Mouse (Mus musculus) liver, embryonic 14 days (tissue): ENCODE measurements around the gene Slc24a3. TPM values are rescaled to one million over a fixed set of nuclear protein-coding genes. Genes with fewer than 3 reads are reported as not detected.

ENCODE experiments used
- polyA plus RNA-seq: library from polyadenylated mRNA; depleted of rRNA; stranded (reverse); fragments of >200 nt; gene quantifications from 2 replicates; pipeline ENCODE4 v1.2.3, GENCODE M21; 2012; rRNA removed

Slc24a3 gene
- 0.65 and 0.70 TPM in 2 replicates for polyA plus RNA-seq

GRCm38 (mm10) chr2:145167664-145168360, at the start of gene Slc24a3:
TSS of gene Slc24a3 (plus strand) at chr2:145167754.

GRCm38 (mm10) chr2:145675142-145675755, 507.7 kb downstream of the Slc24a3 start, which contains the start of gene Rin2:
TSS of gene Rin2 (plus strand) at chr2:145675215.

